Mouse (Mus musculus) cerebellum, postnatal 36 days (tissue): ENCODE measurements around the gene Tubg2.
A peak's percentile ranks its signal among the peaks of the same experiment; 100 is the strongest.

Experiments
- DNase-seq, 2 experiments: peaks; one replicate each; pipeline ENCODE4 v3.0.0; 2021 to 2022; ENCODE audit warnings: mixed read lengths in 2 of 2

The Tubg2 gene

DNA sequence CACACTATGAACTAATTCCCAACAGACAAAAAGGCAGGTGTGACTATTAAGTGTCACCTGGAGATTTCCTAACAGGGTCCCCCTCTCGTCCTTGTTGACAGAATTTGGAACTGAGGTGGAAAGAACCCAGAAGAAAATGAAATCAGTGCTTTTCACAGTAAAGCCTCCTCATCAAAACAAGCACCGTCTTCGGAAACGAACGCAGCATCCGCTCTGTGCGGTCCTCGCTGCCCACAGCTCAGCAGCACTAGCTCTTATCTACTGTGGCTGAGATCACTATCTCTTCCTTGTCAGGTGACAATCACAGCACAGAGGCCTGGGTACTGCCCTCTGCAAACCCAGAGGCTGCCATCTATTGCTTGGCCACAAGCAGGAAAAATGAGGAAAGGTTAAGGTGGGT lies 40.5 kb downstream of the Tubg2 start:
- no peak for DNase-seq

- DNase-seq: no peak
Measured at GRCm38 (mm10) chr11:101199555-101199954, 43.8 kb downstream of the Tubg2 start.

DNA sequence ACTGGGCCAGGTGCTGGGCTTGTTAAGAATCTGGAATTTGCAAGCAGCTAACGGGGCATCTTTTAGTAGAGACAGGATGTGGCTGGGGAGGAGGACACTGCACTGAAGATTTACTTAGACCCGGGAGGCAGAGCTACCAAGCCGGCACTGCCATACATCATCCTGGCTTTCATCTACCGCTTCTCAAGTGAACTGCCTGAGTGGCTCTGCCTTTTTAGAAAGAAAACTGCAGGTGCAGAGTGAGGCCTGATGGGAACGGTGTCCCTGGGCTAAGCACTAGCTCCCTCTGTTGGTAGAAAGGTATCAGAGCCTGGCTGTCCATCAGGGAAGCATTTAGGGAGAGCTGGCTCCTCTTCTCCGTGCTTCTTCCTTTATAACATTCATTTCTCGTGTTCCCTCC lies 45.3 kb downstream of the Tubg2 start:
- DNase-seq: peak; percentile 72 to 78
